Mouse (Mus musculus) thymus, postnatal 0 days (tissue): Measurements from ENCODE around the gene Fbxl8. TPM values are rescaled to one million over a fixed set of nuclear protein-coding genes. Genes with fewer than 3 reads are reported as not detected.

Experiments used
- DNase-seq: peaks from one replicate; pipeline ENCODE4 v3.0.0-alpha.2; 2015; ENCODE audit warnings: low spot score
- microRNA counts: library from miRNA; unstranded; fragments of <30 nt; microRNA quantifications from one replicate; lab custom pipeline; 2015
- microRNA-seq: library from miRNA; unstranded; fragments of <30 nt; microRNA quantifications from one replicate; pipeline ENCODE4, GENCODE M21; 2016; ENCODE audit warnings: borderline number of aligned reads
- polyA plus RNA-seq: library from polyadenylated mRNA; unstranded; fragments of >200 nt; fragmentation: Nextera tagmentation; extraction: Ambion mirVana; gene quantifications from 2 replicates; pipeline ENCODE4 v1.2.1, GENCODE M21; 2015

Gene Fbxl8
- polyA plus RNA-seq, 1 experiment from 2014 or later: 7.6 TPM

DNA sequence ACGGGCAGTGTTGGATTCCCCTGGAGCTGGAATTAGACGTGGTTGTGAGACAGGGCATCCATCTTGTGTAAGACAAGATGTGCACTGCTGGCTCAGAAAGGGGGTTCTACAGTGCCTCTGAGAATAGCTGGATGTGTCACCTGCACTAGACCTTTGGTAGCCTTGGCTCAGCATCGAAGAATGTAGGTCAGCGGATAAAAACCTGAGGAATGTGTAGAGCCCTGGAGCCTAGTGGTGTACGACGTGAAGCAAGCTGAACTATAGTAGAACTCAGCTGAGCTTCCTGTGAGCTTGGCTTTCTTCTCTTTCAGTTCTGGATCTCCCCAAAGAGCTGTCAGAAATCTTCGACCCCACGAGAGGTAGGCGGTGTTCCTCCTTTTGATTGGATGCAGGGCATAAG lies 39.4 kb downstream of the Fbxl8 start:
- DNase-seq: no peak

DNA sequence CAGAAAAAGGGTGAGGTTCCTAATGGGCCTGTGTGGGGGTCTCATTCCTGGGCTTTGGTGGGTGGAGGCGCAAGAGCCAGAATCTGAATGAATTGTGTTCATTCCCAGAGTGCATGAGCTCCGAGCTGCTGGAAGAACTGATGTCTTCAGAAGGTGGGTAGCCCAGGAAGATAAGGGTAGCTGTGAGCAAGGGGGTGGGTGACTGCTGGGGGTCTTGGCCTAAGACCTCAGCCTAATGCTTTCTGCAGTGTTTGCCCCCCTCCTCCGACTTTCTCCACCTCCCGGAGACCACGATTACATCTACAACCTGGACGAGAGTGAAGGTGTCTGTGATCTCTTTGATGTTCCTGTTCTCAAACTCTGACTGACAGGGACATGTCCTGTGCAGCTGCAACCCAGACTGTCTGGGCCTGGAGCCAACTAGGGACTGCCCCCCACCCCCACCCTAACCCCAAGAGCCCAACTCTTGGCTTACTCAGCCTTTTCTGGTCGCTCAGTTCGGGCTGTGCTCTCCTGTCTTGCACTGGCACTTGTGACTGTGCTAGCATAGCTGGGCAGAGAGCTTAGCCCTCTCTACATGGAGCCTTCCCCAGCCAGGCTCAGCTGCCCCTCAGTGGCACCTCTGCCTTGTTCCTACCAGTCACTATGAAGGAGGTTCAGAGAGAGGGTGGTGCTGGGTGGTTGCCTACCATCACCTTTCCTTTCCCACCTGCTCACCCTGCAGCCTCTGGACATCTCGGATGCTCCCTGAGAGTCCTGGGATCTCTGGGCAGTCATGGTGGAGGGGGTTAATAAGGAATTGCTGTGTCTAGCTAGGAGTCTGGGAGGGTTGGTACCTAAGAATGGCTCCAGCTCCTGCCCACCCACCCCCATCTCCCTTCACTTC lies 40.1 kb downstream of the Fbxl8 start:
- DNase-seq: peak; percentile 45

DNA sequence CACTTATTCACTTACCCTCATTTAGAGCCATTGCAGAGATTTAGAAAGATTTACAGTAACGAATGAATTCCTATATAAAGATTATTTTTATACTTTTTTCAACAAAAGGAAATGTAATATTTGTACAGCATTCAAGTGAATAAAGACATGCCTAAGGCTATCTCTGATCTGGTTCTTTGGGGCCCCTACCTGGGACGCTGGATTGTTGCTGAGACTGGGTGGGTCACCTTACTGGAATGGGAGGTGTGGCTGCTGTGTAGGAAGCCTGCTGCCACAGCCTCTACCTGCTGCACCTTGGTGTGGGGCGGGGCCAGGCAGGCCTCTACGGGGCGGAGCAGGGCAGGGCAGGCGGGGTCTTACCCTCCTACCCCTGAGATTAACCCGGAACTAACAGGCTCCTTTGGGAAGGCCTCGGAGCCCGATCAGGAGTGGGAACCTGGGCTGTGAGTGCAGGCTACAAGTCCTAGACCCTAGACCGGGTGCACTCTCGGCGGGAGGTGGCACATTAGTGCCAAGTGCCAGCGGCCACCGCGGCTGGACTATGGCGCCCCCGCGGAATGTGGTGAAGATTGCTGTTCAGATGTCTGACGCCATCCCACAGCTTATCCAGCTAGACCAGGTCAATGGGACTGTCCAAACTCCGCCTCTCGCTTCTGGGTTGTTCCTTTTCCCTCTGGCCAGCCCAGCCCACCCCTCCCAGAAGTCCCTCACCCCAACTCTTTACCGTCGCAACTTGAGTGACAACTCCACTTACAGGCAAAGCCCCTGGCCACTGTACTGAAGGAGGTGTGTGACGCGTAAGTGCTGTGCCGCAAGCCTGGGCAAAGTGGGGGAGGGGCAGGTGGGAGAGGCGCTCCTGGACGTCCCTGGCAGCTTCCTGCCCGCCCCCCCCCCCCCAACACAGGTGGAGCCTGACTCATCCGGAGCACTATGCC lies 41.0 kb downstream of the Fbxl8 start, which contains the start of gene Elmo3:
Elmo3 (plus strand) TSS at position 391 of the 935 bp plus-strand sequence.
- peak; percentile 11 for DNase-seq

DNA sequence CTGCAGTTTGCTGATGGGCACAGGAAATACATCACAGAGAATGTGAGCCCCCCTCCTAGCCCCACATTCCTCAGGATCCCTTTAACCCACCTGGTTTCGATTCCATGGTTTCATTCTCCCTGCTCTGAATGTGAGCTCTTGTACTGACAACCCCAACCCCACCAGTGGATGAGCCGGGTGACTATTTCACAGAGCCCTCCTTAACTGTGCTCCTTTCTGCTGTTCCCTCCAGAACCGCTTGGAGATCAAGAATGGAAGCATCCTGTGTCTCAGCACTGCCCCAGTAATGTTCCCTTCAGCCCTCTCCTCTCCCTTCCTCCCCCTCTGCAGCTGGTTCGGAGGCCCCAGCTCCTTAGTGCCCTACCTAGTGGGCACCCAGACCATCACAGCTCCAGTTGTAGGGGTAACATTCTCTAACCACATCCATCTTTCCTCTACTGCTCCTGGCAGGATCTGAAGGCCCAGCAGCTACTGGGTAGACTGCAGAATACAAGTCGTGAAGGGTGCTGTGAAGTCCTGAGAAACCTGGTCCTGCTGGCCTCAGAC lies 41.8 kb downstream of the Fbxl8 start:
- peak; percentile 45 for DNase-seq

DNA sequence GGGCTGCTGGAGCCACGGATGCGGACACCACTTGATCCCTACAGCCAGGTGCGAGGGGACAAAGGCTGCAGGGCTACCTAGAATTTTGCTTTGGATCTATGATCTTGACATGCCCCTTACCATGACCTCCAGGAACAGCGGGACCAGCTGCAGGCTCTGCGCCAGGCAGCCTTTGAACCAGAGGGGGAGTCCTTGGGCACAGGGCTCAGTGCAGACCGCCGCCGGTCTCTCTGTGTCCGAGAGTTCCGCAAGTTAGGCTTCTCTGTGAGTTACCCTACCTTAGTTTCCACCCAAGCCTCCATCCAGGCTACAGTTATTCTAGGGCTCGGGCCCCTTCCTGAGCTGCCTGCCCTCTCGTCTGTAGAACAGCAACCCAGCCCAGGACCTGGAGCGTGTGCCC lies 43.2 kb downstream of the Fbxl8 start:
- DNase-seq: no peak

DNA sequence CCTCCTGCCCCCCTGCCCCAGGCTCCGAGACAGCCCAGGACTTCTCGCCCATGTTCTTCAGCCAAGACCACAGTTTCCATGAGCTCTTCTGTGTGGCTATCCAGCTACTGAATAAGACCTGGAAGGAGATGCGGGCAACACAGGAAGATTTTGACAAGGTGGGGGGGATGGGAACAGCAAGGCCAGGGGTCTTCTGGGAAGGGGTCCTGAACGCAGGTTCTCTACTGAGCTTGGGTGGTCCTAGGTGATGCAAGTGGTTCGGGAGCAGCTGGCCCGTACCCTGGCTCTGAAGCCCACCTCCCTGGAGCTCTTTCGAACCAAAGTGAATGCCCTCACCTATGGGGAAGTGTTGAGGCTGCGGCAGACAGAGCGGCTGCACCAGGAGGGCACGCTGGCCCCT lies 44.0 kb downstream of the Fbxl8 start:
- DNase-seq: no peak

DNA sequence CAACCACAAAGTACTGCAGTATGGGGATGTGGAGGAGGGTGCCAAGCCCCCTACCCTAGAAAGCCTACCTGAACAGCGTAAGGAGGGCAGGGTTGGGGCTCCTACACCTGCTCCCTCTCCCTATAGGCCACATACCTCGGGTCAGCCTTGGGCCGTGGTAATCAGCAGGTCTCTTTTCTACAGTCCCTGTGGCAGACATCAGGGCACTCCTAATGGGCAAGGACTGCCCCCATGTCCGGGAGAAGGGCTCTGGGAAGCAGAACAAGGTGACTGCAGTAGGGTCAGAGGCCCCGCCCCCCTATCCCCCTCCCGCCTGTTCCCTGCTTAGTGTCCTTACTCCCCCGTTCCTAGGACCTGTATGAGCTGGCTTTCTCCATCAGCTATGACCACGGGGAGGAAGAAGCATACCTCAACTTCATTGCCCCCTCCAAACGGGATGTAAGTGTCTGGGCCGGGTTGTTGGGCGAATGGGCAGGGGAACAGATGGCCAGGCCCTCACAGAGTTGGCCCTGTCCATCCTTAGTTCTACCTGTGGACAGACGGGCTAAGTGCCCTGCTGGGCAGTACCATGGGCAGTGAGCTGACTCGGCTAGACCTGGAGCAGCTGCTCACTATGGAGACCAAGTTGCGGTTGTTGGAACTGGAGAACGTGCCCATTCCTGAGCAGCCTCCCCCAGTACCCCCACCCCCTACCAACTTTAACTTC lies 44.8 kb downstream of the Fbxl8 start:
- DNase-seq: no peak

DNA sequence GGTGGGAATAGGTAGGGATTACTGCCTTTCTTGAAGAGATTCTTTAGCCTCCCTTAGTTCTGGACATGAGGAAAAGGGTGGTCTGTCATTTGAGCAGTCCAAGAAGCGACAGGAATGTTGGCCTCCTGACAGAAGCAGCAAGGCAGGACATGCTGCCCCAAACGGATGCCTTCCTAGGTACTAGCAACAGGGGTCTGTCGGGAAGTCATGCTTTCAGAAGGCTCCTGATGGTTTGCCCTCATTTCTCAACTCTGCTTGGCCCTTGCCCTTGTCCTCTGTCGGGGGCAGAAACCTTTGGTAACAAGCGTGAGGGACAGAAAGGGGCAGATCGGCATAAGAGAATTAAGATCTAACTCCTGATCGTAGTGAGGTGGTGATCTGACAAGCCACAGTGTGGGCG lies 45.7 kb downstream of the Fbxl8 start:
- DNase-seq: no peak

DNA sequence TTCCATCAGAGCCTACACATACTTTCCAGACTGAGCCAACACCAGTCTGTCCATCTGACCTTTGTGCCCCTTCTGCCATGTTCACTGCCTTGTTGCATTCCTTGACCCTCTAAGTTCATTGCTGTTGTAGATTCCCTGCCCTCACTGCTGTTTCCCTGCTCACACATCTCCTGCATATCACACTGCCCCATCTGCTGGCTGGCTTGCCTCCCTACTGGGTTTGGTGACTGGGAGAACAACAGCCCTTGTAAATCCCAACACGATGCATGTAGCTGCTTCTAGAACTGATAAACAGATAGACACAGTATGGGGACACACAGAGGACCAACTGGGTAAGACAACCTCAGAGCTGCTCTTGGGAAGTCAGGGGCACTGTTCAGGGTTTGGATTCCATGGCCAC lies 47.3 kb downstream of the Fbxl8 start:
- DNase-seq: no peak

DNA sequence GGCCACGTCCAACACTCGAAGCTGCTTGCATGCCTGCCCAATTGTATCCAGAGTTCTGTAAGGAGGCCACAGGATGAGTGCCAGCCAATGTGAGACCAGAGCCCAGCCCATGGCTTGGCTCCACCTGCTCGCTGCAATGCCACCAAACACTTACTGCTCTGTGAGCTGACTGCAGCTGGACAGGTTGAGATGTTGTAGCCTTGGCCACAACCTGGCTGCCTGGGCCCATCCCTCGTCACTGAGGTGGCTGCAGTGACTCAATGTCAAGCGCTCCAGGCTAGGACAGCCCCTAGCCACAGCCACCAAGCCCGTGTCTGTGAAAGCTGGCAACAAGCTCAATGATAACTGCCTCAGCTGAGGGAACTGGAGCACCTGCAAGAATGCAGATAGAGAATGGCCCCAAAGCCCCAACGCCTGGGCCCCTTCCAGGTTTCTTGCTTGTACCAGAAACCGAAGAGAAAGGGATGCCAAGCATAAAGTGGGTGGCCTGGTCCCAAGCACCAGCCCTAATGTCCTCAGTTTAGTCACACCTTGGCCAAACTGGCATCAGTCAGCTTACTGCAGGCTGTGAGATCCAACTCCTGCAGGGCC lies 48.5 kb downstream of the Fbxl8 start:
- DNase-seq: no peak

DNA sequence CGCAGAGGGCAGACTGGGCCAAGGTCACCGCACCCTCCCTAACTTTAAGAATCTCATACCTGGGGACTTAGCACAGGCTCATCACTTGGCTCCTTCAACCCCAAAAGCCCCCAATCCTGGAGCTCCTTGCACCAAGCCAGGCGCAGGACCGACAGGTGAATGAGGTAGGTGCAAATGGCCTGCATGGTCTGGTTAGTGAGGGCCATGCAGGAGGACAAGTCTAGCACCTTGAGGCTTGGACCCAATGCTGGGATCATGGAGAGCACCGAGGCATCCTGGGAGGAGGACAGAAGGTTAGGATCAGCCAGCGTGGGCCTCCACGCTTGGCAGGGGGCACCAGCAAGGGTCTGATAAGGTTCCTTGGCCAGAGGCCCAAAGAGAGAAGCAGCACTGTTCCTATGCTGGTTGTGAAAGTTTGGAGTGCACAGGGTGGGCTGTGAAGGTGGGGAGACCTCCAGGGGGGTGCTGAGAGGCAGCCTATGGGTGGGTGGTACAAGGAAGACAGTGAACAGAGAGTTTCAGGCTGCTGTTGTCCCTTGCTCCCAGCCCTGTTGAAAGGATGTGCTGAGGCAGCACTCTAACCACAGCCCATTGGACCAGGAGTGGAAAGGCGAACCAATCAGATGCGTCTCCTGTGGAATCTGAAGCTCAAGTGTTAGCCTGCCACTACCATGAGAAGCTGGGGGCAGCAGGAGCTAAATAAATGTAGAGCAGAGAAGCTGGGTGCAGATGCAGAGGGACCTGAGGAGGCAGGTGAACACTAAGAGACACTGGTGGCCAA lies 49.4 kb downstream of the Fbxl8 start:
- DNase-seq: no peak

DNA sequence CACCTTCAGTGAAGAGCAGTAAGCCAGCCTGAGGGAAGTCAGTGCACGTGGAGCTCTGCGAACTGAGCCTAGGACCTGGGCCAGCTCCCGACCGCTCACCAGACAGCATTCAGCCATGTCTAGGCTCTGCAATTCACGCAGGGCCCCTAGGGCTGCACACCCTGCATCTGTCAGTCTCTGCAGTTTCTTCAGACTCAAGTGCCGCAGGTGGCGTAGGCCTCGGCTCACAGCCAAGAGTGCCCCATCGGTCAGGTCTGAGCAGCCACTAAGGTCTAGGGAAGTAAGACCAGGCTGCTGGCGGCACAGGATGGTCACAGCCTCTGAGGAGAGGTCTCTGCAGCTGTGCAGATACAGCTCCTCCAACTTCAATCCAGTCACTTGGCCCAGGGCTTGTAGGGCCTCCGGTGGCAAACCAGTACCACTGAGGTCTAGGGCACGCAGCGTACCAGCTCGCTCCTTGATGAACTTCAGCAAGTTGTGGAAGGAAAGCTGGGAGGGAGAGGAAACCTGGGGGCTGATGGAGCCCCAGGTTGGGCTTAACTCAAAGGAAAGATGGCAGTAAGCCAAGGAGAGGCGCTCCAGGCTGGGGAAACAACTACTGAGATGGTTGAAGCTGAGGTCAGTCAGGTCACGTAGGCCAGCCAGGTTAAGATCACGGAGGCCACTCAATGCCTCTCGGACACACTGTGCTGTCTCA lies 50.8 kb downstream of the Fbxl8 start:
- DNase-seq: no peak

DNA sequence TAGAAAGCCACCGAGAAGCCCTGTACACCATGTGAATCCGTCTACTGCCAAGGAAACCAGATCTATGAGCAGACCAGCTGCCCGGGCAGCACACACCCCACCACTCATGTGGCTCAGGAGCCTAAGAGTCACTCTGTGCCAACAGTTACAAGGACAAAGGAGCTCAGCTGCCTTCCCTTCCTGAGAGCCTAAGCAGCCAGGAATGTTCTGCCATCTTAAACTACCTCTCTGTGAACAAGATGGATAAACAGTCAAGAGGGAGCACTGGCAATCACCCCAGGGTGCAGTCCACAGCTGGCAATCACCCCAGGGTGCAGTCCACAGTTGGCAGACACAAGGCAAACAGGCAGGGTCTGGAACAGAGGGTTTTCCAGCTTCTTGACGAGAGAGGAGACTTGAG lies 53.5 kb downstream of the Fbxl8 start:
- no peak for DNase-seq

DNA sequence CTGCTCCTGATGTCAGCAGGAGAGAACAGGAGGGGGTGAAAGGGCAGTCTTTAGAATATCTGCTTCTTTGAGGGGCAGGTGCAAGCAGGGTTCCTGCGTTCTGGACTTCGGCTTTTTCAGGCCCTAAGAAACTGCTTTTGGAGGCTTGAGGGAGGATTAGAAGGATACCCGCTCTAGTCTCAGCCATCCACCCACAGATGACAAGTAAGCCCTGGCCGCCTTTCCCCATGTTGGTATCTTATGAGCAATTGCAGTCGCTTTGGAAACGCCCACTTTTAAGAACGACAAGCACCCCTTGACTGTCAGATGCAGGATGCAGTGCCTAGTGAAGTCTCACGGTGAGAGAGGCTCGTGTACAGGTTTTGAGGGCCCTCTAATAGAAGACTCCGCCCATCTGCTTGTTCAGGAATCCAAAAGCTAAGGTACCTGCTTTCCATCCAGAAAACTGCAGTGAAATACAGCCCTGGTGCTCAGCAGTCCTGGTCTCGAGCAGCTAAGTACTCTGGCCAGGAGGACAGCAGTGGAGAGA lies 54.3 kb downstream of the Fbxl8 start:
- no peak for DNase-seq

MicroRNAs encoded within 50 kb of the gene (microRNA counts, 519-probe panel; counts per million panel counts)
- microRNA mmu-miR-328 (lab: Ali Mortazavi, UCI): 473 counts per million, percentile 71 among the panel's probes with 10 or more counts

Small RNA genes lying within 50 kb of the gene (microRNA-seq; reads per million reads assigned to microRNA genes)
- gene Gm27320: not detected
- gene Mir328: 251 reads per million, percentile 56 among the genes with 10 or more reads in this experiment

Other genes starting within 250 kb of the Fbxl8 start
- 0.07 TPM in 1 of 2 replicates, not detected in the other for gene Ces3a, start 216.0 kb upstream of the Fbxl8 start, polyA plus RNA-seq
- gene Ces3b, start 180.9 kb upstream of the Fbxl8 start, polyA plus RNA-seq: not detected in 2 replicates
- gene Ces4a, start 132.8 kb upstream of the Fbxl8 start, polyA plus RNA-seq: 0.06 and 0.14 TPM in 2 replicates
- 68.5 and 77.3 TPM in 2 replicates for gene Cbfb, start 94.0 kb upstream of the Fbxl8 start, polyA plus RNA-seq
- 18.1 and 18.6 TPM in 2 replicates for gene D230025D16Rik, start 39.5 kb upstream of the Fbxl8 start, polyA plus RNA-seq
- gene B3gnt9, start 9.5 kb upstream of the Fbxl8 start, polyA plus RNA-seq: 4.9 and 5.6 TPM in 2 replicates
- 51.0 and 57.0 TPM in 2 replicates for gene Tradd, start within 50 bp of the Fbxl8 start, polyA plus RNA-seq
- gene Hsf4, start 5.2 kb downstream of the Fbxl8 start, polyA plus RNA-seq: not detected in 2 replicates
- gene Nol3, start 11.5 kb downstream of the Fbxl8 start, polyA plus RNA-seq: 0.42 and 0.47 TPM in 2 replicates
- gene 4931428F04Rik, start 25.2 kb downstream of the Fbxl8 start, polyA plus RNA-seq: 3.2 and 4.2 TPM in 2 replicates
- 4.0 and 5.1 TPM in 2 replicates for gene Exoc3l, start 31.5 kb downstream of the Fbxl8 start, polyA plus RNA-seq
- 81.7 and 103 TPM in 2 replicates for gene E2f4, start 33.0 kb downstream of the Fbxl8 start, polyA plus RNA-seq
- 9.3 and 9.4 TPM in 2 replicates for gene Elmo3, start 41.0 kb downstream of the Fbxl8 start, polyA plus RNA-seq
- gene Lrrc29, start 61.6 kb downstream of the Fbxl8 start, polyA plus RNA-seq: 2.1 and 4.3 TPM in 2 replicates
- 145 and 149 TPM in 2 replicates for gene Tmem208, start 61.7 kb downstream of the Fbxl8 start, polyA plus RNA-seq
- gene Fhod1, start 83.3 kb downstream of the Fbxl8 start, polyA plus RNA-seq: 0.85 and 1.1 TPM in 2 replicates
- 0.48 and 0.60 TPM in 2 replicates for gene Slc9a5, start 84.2 kb downstream of the Fbxl8 start, polyA plus RNA-seq
- 0.09 and 0.21 TPM in 2 replicates for gene Plekhg4, start 108.6 kb downstream of the Fbxl8 start, polyA plus RNA-seq
- 0.04 and 0.31 TPM in 2 replicates for gene Kctd19, start 148.9 kb downstream of the Fbxl8 start, polyA plus RNA-seq
- 0.28 and 0.47 TPM in 2 replicates for gene Lrrc36, start 148.9 kb downstream of the Fbxl8 start, polyA plus RNA-seq
- gene Tppp3, start 206.9 kb downstream of the Fbxl8 start, polyA plus RNA-seq: 31.9 and 42.4 TPM in 2 replicates
- gene Zdhhc1, start 232.3 kb downstream of the Fbxl8 start, polyA plus RNA-seq: 5.8 and 6.9 TPM in 2 replicates